Mouse (Mus musculus): ENCODE results near the gene Iffo2.

The Iffo2 gene

GRCm38 (mm10) chr4:139532081-139532480 lies 1.7 kb downstream of the Iffo2 start:
- WGBS = 89% methylated on average over 10 of the region's 10 CpGs

- 49% methylated on average over 12 of the region's 12 CpGs for WGBS
Observed at GRCm38 (mm10) chr4:139535127-139535695, 4.9 kb downstream of the Iffo2 start.

- WGBS = 80% methylated on average over 7 of the region's 7 CpGs
Observed at GRCm38 (mm10) chr4:139535719-139536118, 5.4 kb downstream of the Iffo2 start.

- 50% methylated on average over 9 of the region's 9 CpGs for WGBS
Observed at GRCm38 (mm10) chr4:139536706-139537105, 6.4 kb downstream of the Iffo2 start.

GRCm38 (mm10) chr4:139540784-139541183 lies 10.4 kb downstream of the Iffo2 start:
- 95% methylated on average over 7 of the region's 7 CpGs for WGBS

- WGBS = 73% methylated on average over 6 of the region's 6 CpGs
Observed at GRCm38 (mm10) chr4:139545791-139546190, 15.4 kb downstream of the Iffo2 start.

- WGBS = 85% methylated on average over 7 of the region's 7 CpGs
Observed at GRCm38 (mm10) chr4:139549448-139549847, 19.1 kb downstream of the Iffo2 start.

- 69% methylated on average over 11 of the region's 11 CpGs for WGBS
Observed at GRCm38 (mm10) chr4:139555235-139555634, 24.9 kb downstream of the Iffo2 start.

- 60% methylated on average over 19 of the region's 19 CpGs for WGBS
Observed at GRCm38 (mm10) chr4:139555951-139556350, 25.6 kb downstream of the Iffo2 start.

- WGBS = 66% methylated on average over 15 of the region's 15 CpGs
Observed at GRCm38 (mm10) chr4:139568361-139568760, 38.0 kb downstream of the Iffo2 start.

- WGBS = 69% methylated on average over 10 of the region's 10 CpGs
Observed at GRCm38 (mm10) chr4:139570756-139571155, 40.4 kb downstream of the Iffo2 start.

GRCm38 (mm10) chr4:139572928-139573512 lies 42.7 kb downstream of the Iffo2 start:
- WGBS = 95% methylated on average over 12 of the region's 12 CpGs

- WGBS = under 1% methylated on average over 40 of the region's 52 CpGs
Observed at GRCm38 (mm10) chr4:139574156-139574798, 43.9 kb downstream of the Iffo2 start.

- WGBS = under 1% methylated on average over 111 of the region's 111 CpGs
Observed at GRCm38 (mm10) chr4:139574799-139575672, 44.7 kb downstream of the Iffo2 start.

- 7% methylated on average over 14 of the region's 14 CpGs for WGBS
Observed at GRCm38 (mm10) chr4:139575673-139576003, 45.3 kb downstream of the Iffo2 start.

GRCm38 (mm10) chr4:139576251-139576880 lies 46.0 kb downstream of the Iffo2 start:
- 44% methylated on average over 14 of the region's 14 CpGs for WGBS

GRCm38 (mm10) chr4:139577006-139577405 lies 46.7 kb downstream of the Iffo2 start:
- WGBS = 69% methylated on average over 7 of the region's 7 CpGs

GRCm38 (mm10) chr4:139578389-139578788 lies 48.0 kb downstream of the Iffo2 start:
- 77% methylated on average over 8 of the region's 8 CpGs for WGBS

- WGBS = 58% methylated on average over 10 of the region's 10 CpGs
Observed at GRCm38 (mm10) chr4:139579003-139579402, 48.7 kb downstream of the Iffo2 start.

- 63% methylated on average over 6 of the region's 6 CpGs for WGBS
Observed at GRCm38 (mm10) chr4:139579466-139579865, 49.1 kb downstream of the Iffo2 start.

- 23% methylated on average over 15 of the region's 15 CpGs for WGBS
Observed at GRCm38 (mm10) chr4:139580663-139581336, 50.5 kb downstream of the Iffo2 start.

Measured in cerebral cortex, adult 2 months (tissue).